Mouse (Mus musculus): ENCODE results near the gene Slc18a2.
A peak's percentile ranks its signal among the peaks of the same experiment; 100 is the strongest.

Slc18a2 gene

GRCm38 (mm10) chr19:59260718-59261442 lies at the start of gene Slc18a2:
Gene Slc18a2 (plus strand): TSS chr19:59260896.
- peak; percentile 69 for DNase-seq (ENCODE audit: low read depth, low spot score)

DNA sequence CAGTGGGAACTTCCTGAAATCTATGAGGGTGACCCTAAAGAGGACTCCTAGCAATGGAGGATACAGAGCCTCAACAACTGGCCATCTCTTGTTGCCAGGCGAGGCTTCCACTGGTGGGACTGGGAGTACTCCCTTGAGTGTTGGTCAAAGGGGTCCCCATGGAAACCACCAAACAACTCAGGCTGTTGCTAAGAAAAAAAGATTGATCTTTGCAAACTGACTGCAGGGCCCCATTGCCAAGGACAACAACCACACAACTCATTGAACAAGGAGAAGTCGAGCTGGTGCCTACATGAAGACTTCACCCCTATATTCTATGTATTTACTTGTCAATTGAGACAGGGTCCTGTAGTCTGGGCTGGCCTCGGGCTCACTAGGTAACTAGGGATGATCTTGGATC lies 43.8 kb upstream of the Slc18a2 start:
- no peak for DNase-seq (ENCODE audit: low read depth, low spot score)

- no peak for DNase-seq (ENCODE audit: low read depth, low spot score)
Measured at GRCm38 (mm10) chr19:59218991-59219390, 41.7 kb upstream of the Slc18a2 start, which contains the start of gene Kcnk18. Gene Kcnk18 (plus strand): TSS chr19:59219214.

DNA sequence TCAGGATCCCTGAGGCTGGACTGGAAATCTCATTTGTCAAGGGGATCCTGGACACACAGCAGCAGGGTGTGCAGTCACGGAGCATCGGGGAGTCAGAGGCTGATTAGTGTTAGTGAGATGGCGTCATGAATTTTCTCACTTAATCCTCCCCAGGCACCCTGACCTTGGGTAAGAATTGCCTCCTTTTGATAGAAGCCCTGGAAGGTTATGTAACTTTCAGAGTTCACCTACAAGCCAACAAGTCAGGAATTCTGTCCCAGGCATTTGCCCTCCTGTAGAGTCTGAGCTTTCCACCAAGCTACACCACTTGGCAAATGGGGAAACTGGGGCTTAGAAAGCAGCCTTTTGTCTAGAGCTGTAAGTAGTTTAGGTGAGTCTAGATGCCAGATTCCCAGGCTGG lies 39.6 kb upstream of the Slc18a2 start:
- DNase-seq (ENCODE audit: low read depth, low spot score): no peak

- no peak for DNase-seq (ENCODE audit: low read depth, low spot score)
Measured at GRCm38 (mm10) chr19:59228376-59228775, 32.3 kb upstream of the Slc18a2 start.

DNA sequence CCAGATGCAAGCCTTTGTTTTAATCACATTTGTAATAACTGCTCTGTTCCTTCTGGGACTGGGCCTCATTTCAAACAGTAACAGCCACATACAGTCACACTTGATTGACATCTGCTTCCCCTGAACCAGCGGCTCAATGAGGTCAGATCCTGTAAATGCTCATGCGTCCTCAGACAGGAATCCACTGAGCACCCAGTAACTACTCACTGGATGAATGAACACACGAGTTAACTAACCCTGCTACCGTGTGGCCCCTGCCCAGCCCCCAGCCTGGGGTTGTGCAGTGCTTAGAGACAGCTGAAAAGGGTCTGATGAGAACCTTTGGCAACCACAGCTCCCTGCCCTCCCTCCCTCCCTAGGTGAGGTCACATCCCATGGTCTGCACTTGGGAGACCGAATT lies 27.9 kb upstream of the Slc18a2 start:
- no peak for DNase-seq (ENCODE audit: low read depth, low spot score)

DNA sequence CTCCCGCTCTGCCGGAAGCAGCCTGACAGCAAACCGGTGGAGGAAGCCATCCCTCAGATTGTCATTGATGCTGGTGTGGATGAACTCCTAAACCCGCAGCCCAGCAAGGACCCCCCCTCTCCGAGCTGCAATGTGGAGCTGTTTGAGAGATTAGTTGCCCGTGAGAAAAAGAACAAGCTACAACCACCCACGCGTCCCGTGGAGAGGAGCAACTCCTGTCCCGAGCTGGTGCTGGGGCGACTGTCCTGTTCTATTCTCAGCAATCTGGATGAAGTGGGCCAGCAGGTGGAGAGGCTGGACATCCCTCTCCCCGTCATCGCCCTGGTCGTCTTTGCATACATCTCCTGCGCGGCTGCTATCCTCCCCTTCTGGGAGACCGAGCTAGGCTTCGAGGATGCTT lies 25.7 kb upstream of the Slc18a2 start:
- no peak for DNase-seq (ENCODE audit: low read depth, low spot score)

GRCm38 (mm10) chr19:59236046-59236445 lies 24.6 kb upstream of the Slc18a2 start:
- DNase-seq (ENCODE audit: low read depth, low spot score): no peak

- no peak for DNase-seq (ENCODE audit: low read depth, low spot score)
Measured at GRCm38 (mm10) chr19:59238630-59239029, 22.1 kb upstream of the Slc18a2 start.

DNA sequence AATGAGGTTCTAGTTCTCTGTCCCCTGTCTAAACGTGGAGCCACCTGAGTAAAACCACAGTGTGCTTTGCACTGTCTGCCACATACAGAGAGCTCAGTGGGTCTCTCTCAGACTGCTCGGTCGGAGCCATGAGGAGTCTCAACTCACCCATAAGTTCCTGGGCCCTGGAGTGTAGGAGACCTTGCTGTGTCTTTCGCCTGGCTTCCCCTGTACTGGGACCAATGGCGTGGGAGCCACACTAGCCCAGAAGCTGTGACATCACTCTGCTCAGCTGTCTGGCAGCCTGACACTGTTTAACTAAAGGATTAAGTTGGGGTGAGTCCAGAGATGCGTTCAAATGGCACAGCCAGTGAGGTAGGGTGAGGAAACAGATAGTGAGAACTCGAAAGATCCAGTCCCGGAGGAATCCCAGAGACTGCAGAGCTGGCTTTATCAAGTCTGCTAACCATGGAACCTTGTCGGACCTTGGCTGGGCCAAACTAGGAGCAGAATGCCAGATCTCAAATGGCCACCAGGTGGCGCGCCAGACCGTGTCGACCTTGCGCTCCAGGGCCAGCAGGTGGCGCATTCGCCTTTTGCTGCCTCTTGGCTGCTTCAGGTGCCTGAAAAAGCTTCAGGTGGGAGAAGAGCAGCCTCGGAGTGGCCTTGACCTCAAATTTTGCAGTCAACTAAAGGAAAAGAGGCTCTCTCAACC lies 21.4 kb upstream of the Slc18a2 start:
- peak; percentile 86 for DNase-seq (ENCODE audit: low read depth, low spot score)

DNA sequence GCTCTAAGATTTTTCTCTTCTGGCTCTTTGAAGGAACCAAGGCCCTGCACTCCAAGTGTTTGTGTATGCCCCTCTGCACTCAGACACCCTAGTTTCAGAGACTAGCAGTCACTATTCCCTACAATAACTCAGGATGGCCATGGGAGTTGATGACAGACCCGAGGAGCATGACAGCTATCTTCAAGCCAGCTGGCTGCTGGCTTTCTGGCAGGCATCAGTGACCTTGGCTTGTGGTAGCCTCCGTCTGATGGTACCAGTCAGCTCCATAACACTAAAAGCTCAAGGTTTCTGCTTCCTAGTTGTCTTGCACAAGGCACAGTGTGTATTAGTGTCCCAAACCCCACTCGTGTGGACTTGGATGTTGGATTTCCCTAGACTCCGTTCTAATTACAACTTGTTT lies 18.7 kb upstream of the Slc18a2 start:
- no peak for DNase-seq (ENCODE audit: low read depth, low spot score)

DNA sequence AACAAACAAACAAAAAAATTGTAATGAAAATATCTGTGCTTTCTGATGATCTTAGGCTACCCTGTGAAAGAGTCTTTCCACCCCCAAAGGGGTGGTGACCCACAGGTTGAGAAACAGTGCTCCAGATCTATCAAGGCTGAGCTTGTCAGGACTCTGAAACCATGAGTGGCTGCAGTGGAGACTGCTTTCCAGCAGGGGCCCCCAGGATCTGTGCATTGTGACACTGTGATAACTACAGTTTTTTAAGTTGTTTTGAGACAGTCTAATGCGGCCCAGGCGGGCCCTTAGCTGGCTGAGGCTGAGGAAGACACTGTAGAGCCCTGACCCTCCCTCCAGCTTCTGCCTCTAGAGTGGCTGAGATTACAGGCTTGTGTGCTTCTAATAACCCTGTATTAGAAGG lies 17.6 kb upstream of the Slc18a2 start:
- no peak for DNase-seq (ENCODE audit: low read depth, low spot score)

DNA sequence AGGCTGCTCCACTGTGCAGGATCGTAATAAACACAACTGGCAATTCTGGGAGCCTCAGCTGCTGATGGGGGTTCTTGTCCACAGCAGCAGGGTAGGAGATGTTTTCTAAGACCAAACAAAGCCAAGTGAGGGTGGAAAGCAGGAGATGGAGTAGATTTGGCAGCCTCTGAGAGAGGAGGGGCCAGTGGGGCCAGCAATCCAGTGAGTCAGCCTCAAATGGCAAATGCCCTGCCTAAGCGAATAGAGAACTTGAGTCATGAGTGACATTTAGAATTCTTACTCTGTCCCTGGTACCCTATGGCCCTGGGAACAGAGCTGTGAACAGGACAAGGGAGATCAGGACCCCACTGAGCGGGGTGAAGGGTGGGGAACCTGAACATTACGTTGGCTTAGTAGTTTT lies 12.6 kb upstream of the Slc18a2 start:
- no peak for DNase-seq (ENCODE audit: low read depth, low spot score)

DNA sequence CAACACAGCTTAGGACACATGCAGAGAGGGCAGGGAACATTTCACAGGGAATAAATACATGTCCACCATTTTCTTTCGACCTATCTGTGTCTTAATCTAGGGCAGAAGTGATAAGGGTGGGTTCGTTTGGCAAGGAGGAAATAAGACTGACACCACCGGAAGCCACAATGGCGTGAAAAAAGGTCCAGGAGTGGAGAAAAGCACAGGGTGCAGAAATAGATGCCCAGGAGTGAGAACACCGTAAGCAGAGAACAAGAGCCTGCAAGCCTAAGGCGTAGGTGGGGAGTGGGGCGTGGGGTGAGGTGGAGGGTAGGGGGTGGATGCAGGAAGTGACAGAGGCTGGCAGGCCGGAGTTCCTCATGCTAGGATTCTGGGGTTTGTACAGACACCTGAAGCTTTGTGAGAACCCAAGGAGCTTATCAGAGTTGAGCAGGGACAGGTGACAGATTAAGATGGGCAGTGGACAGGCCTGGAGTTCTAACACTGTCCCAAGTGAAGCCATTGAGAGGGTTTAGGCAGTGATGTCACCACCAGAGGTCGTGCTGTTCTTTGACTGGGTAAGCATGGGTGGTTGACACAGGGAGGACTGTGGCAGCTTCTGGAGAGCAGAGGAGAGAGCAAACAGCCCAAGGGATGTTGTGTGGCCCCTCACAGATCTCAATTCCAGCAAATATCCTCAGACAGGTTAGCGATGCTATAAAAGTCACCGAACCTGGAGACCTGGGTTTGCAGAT lies 12.0 kb upstream of the Slc18a2 start:
- DNase-seq (ENCODE audit: low read depth, low spot score): no peak

- DNase-seq (ENCODE audit: low read depth, low spot score): no peak
Measured at GRCm38 (mm10) chr19:59252651-59253050, 8.0 kb upstream of the Slc18a2 start.

DNA sequence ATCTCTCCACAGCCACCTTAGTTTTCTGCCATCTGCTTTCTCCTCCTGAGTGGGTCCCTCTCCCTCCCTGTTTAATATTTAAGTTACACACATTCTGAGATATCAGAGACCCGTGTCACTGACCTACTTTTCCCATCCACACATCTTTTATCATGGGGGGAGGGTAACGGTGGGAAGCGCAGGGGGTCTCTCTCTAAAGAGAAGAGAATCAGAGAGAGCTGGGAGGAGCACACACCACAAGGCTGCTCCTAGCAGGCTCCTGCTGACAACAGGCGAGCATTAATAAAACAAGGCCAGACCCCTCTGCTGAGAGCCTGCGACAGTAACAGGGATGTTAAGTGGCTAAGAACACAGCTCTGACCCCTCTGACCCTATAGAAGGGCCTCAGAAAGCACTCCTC lies 1.1 kb upstream of the Slc18a2 start:
- no peak for DNase-seq (ENCODE audit: low read depth, low spot score)

DNA sequence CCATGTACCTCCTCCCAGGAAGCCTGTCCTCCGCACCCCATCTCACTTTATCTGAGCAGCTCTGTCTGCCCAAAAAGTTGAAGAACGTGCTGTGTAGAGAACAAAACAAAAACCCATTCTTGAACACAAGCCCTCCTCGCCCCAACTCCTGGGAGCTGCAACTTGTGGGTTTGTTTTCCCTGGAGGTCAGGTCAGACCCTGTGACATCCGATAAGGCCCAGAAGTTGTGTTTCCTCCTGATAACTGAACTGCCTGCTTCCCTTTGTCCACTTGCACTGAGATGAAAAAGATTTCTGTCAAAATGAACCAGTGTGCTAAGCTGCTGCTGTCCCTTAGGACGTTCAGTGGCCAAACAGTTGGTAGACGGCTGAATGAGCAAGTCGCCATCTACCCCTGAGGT lies 908 bp downstream of the Slc18a2 start:
- no peak for DNase-seq (ENCODE audit: low read depth, low spot score)

DNA sequence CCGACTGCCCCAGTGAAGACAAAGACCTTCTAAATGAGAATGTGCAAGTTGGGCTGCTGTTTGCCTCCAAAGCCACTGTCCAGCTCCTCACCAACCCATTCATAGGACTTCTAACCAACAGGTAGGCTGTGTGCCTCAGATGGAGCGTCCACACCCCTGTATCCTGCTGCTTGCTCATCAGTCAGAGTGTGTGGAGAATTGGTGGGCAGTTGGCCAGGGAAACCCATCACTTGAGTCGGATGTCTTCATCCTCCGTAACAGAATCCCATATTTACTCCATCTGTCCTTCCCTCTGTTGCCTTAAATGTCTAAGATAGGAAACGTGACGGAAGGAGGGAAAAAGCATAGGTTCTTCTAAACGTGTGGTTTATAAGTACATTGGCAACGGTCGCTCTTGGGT lies 2.5 kb downstream of the Slc18a2 start:
- DNase-seq (ENCODE audit: low read depth, low spot score): no peak

- DNase-seq (ENCODE audit: low read depth, low spot score): no peak
Measured at GRCm38 (mm10) chr19:59264838-59265532, 4.3 kb downstream of the Slc18a2 start.

- no peak for DNase-seq (ENCODE audit: low read depth, low spot score)
Measured at GRCm38 (mm10) chr19:59265907-59266306, 5.2 kb downstream of the Slc18a2 start.

- DNase-seq (ENCODE audit: low read depth, low spot score): peak; percentile 58
Measured at GRCm38 (mm10) chr19:59267417-59267963, 6.8 kb downstream of the Slc18a2 start.

DNA sequence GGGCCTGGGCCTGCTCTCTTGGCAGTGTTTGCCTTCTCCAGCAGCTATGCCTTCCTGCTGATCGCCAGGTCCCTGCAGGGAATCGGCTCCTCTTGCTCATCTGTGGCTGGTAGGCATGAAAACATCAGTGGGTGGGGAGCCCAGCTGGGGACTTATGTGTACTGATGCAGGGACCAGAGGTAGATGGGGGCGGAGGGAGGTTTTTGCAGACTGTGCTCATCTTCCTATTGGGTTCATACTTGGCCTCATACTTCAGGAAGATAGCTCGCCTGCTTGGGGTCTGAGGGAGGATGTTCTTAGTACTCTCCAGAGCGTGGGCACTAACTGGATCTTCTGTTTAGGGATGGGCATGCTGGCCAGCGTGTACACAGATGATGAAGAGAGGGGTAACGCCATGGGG lies 12.5 kb downstream of the Slc18a2 start:
- no peak for DNase-seq (ENCODE audit: low read depth, low spot score)
